Mouse (Mus musculus) heart, adult 2 months (tissue): Measurements from ENCODE around the gene Ica1l.

Experiments used
- CTCF ChIP-seq: fragments of 200-600 bp; IDR thresholded peaks from 2 replicates; pipeline ENCODE4 v1.8.1; 2022; ENCODE audit warnings: antibody characterized with exemption, mild to moderate bottlenecking, moderate library complexity
- EP300 ChIP-seq: fragments of 200-500 bp; IDR thresholded peaks from 2 replicates; pipeline ENCODE4 v1.6.1; 2011; ENCODE audit warnings: low read depth, low read length, control low read depth; ENCODE audit not compliant: insufficient read depth
- POLR2A ChIP-seq: fragments of 200-500 bp; IDR thresholded peaks from 2 replicates; pipeline ENCODE4 v1.6.1; 2011; ENCODE audit warnings: mild to moderate bottlenecking, low read depth, low read length, control low read depth; ENCODE audit not compliant: insufficient read depth

DNA sequence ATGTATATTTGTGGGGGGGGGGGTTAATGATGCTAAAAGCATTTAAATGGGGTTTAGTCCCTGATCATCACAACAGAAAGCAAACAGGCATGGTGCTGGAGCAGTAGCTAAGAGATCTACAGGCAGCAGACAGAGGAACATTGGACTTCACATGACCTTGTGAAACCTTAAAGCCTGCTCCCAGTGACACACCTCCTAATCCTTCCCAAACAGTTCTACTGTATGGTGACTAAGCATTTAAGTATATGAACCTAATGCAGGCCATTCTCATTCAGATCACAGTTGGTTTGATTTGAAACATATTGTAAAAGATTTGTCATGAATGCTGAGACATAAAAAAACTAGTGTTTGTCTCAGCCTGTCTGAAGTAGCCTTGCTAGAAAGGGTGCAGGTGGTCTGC, 56.4 kb downstream of the Ica1l start:
- TF ChIP-seq CTCF: no peak
- no peak for TF ChIP-seq POLR2A
- TF ChIP-seq EP300: no peak
